Mouse (Mus musculus): Measurements from ENCODE around the gene Taar3.

The Taar3 gene

GRCm38 (mm10) chr10:23949508-23950005, at the start of gene Taar3:
Gene Taar3 (plus strand): TSS chr10:23949558.
- DNase-seq (ENCODE audit: low spot score) = no peak

- no peak for DNase-seq (ENCODE audit: low spot score)
Observed at GRCm38 (mm10) chr10:23901119-23901518, 48.2 kb upstream of the Taar3 start.

- no peak for DNase-seq (ENCODE audit: low spot score)
Observed at GRCm38 (mm10) chr10:23905661-23906060, 43.7 kb upstream of the Taar3 start.

GRCm38 (mm10) chr10:23920056-23920455, 29.3 kb upstream of the Taar3 start, which contains the start of gene Taar1:
Gene Taar1 (plus strand): TSS chr10:23920356.
- DNase-seq (ENCODE audit: low spot score) = no peak

- DNase-seq (ENCODE audit: low spot score) = no peak
Observed at GRCm38 (mm10) chr10:23922468-23922867, 26.9 kb upstream of the Taar3 start.

- DNase-seq (ENCODE audit: low spot score) = no peak
Observed at GRCm38 (mm10) chr10:23923941-23924340, 25.4 kb upstream of the Taar3 start.

- no peak for DNase-seq (ENCODE audit: low spot score)
Observed at GRCm38 (mm10) chr10:23937613-23938012, 11.7 kb upstream of the Taar3 start.

GRCm38 (mm10) chr10:23938312-23938711, 11.0 kb upstream of the Taar3 start, which contains the start of gene Taar2:
Gene Taar2 (plus strand): TSS chr10:23938572.
- no peak for DNase-seq (ENCODE audit: low spot score)

- DNase-seq (ENCODE audit: low spot score) = no peak
Observed at GRCm38 (mm10) chr10:23942465-23942864, 6.9 kb upstream of the Taar3 start.

GRCm38 (mm10) chr10:23948026-23948425, 1.3 kb upstream of the Taar3 start:
- DNase-seq (ENCODE audit: low spot score) = no peak

GRCm38 (mm10) chr10:23951714-23952113, 2.4 kb downstream of the Taar3 start:
- DNase-seq (ENCODE audit: low spot score) = no peak

GRCm38 (mm10) chr10:23959071-23959470, 9.7 kb downstream of the Taar3 start:
- no peak for DNase-seq (ENCODE audit: low spot score)

GRCm38 (mm10) chr10:23960444-23960915, 11.1 kb downstream of the Taar3 start, which contains the start of gene Taar4:
Gene Taar4 (plus strand): TSS chr10:23960494.
- DNase-seq (ENCODE audit: low spot score) = no peak

- DNase-seq (ENCODE audit: low spot score) = no peak
Observed at GRCm38 (mm10) chr10:23963444-23963843, 14.1 kb downstream of the Taar3 start.

GRCm38 (mm10) chr10:23964921-23965610, 15.7 kb downstream of the Taar3 start:
- DNase-seq (ENCODE audit: low spot score) = no peak

GRCm38 (mm10) chr10:23970656-23971165, 21.4 kb downstream of the Taar3 start, which contains the start of gene Taar5:
Gene Taar5 (plus strand): TSS chr10:23970706.
- DNase-seq (ENCODE audit: low spot score) = no peak

- DNase-seq (ENCODE audit: low spot score) = no peak
Observed at GRCm38 (mm10) chr10:23971256-23971655, 21.9 kb downstream of the Taar3 start.

GRCm38 (mm10) chr10:23977958-23978357, 28.6 kb downstream of the Taar3 start:
- no peak for DNase-seq (ENCODE audit: low spot score)

- DNase-seq (ENCODE audit: low spot score) = peak; percentile 28
Observed at GRCm38 (mm10) chr10:23978901-23979705, 29.7 kb downstream of the Taar3 start.

- DNase-seq (ENCODE audit: low spot score) = no peak
Observed at GRCm38 (mm10) chr10:23985546-23985945, 36.2 kb downstream of the Taar3 start, which contains the start of gene Taar6. Gene Taar6 (minus strand): TSS chr10:23985646.

GRCm38 (mm10) chr10:23986419-23986818, 37.1 kb downstream of the Taar3 start:
- DNase-seq (ENCODE audit: low spot score) = no peak

GRCm38 (mm10) chr10:23993381-23993780, 44.0 kb downstream of the Taar3 start, which contains the start of gene Taar7a:
Gene Taar7a (minus strand): TSS chr10:23993481.
- no peak for DNase-seq (ENCODE audit: low spot score)

Measured in urinary bladder, postnatal 10 days (tissue).